Mouse (Mus musculus): ENCODE measurements around the gene Zfp977. TPM values are rescaled to one million over a fixed set of nuclear protein-coding genes. Genes with fewer than 3 reads are reported as not detected.

Gene Zfp977
- not detected for total RNA-seq (2023)

DNA sequence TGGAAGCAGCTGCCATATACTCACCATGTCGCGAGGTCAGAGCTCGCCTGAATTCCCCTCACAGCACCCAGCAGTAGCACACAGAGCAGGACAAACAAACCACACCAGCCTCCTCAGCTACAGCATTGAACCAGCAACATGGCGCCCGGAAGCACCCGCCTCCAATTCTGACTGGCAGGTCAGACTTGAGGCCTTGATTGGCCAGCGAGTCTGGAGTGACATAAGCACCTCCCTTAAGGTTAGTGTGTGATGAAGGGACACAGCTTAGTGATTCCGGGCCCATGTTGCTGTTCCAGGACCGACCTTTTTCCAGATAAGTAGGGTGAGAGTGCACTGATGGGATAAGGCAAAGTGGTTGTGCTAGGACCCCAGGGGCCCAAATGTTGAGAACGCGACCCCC is at the start of gene Zfp977:
TSS of gene Zfp977 (minus strand) at position 135 of the 400 bp plus-strand sequence.

DNA sequence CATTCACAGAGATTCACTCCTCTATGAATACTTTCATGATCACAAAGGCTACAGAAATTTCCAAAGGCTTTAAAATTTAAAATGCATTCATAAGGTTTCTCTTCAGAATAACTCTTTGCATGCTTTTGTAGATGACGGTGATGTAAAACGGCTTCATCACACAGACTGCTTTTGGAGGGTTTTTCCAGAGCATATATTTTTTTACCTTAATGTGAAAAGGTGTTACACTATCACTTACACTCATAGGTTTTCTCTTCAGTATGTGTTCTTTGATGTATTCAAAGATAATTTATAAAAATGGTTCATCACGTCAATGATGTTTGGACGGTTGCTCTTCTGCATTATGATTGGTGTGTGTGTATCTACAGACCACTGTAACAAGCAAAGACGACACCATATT is 13.9 kb downstream of the Zfp977 start, which contains the start of gene Gm21028:
TSS of gene Gm21028 (minus strand) at position 101 of the 400 bp plus-strand sequence.

Other genes starting within 250 kb of the Zfp977 start
- gene 4933421I07Rik, start 144.4 kb downstream of the Zfp977 start, total RNA-seq (2023): not detected
- 38.3 TPM for gene Zfp141, start 86.8 kb downstream of the Zfp977 start, total RNA-seq (2023)
- not detected for gene Gm21028, start 14.0 kb downstream of the Zfp977 start, total RNA-seq (2023)
- gene Zfp976, start 50.0 kb upstream of the Zfp977 start, total RNA-seq (2023): 0.24 TPM
- 1.6 TPM for gene Zfp975, start 100.2 kb upstream of the Zfp977 start, total RNA-seq (2023)
- gene Gm17067, start 134.5 kb upstream of the Zfp977 start, total RNA-seq (2023): not detected
- gene Vmn2r62, start 201.0 kb upstream of the Zfp977 start, total RNA-seq (2023): not detected